Mouse (Mus musculus) embryonic facial prominence, embryonic 11.5 days (tissue): ENCODE measurements around the gene Tesk1. TPM values are rescaled to one million over a fixed set of nuclear protein-coding genes. Genes with fewer than 3 reads are reported as not detected.

ENCODE experiments used
- ATAC-seq: fragments of 200-750 bp; cut with Nextera tagmentation; replicated peaks from 2 replicates; pipeline ENCODE4 v1.8.0; 2017; ENCODE audit warnings: low read depth; ENCODE audit not compliant: insufficient number of reproducible peaks, low FRiP score, low TSS enrichment
- DNase-seq: peaks from one replicate; pipeline ENCODE4 v3.0.0-alpha.2; 2015; ENCODE audit warnings: low spot score
- H3K27ac ChIP-seq: fragments of 300-500 bp; sonication (generic); replicated peaks from 2 replicates; pipeline ENCODE4 v1.5.1; 2014; ENCODE audit warnings: mild to moderate bottlenecking, low read depth, low read length, control low read depth
- H3K27me3 ChIP-seq: fragments of 300-500 bp; sonication (generic); 2 replicates; pipeline ENCODE4 v1.6.1; 2014; ENCODE audit warnings: mild to moderate bottlenecking, low read length, moderate library complexity, mixed read lengths; ENCODE audit not compliant: control insufficient read depth, insufficient read depth
- H3K36me3 ChIP-seq: fragments of 300-500 bp; sonication (generic); replicated peaks from 2 replicates; pipeline ENCODE4 v1.6.1; 2014; ENCODE audit warnings: low read depth, mild to moderate bottlenecking, low read length, moderate library complexity, mixed read lengths; ENCODE audit not compliant: control insufficient read depth, insufficient read depth
- H3K4me1 ChIP-seq: fragments of 300-500 bp; sonication (generic); 2 replicates; pipeline ENCODE4 v1.6.1; 2014; ENCODE audit warnings: low read length, mixed read lengths; ENCODE audit not compliant: control insufficient read depth, insufficient read depth
- H3K4me2 ChIP-seq: fragments of 300-500 bp; sonication (generic); 2 replicates; pipeline ENCODE4 v1.6.1; 2014; ENCODE audit warnings: low read depth, mild to moderate bottlenecking, control low read depth, low read length, moderate library complexity
- H3K4me3 ChIP-seq: fragments of 300-500 bp; sonication (generic); 2 replicates; pipeline ENCODE4 v1.5.1; 2014; ENCODE audit warnings: low read depth, low read length, control low read depth
- H3K9ac ChIP-seq: fragments of 300-500 bp; sonication (generic); replicated peaks from 2 replicates; pipeline ENCODE4 v1.6.1; 2014; ENCODE audit warnings: mild to moderate bottlenecking, control low read depth, low read length
- H3K9me3 ChIP-seq: fragments of 300-500 bp; sonication (generic); replicated peaks from 2 replicates; pipeline ENCODE4 v1.6.1; 2016; ENCODE audit warnings: mild to moderate bottlenecking, low read length, inconsistent platforms, mixed read lengths; ENCODE audit not compliant: control insufficient read depth
- WGBS: fragments of 180-500 bp; shearing (Covaris S2); extraction: QIAGEN DNeasy Blood & Tissue Kit; methylation state at CpG from one replicate; pipeline ENCODE4 v1.1.7; 2014; 5-methylcytosine and 5-hydroxymethylcytosine counted together
- polyA plus RNA-seq: library from polyadenylated mRNA; unstranded; fragments of >200 nt; fragmentation: Nextera tagmentation; extraction: Ambion mirVana; gene quantifications from 2 replicates; pipeline ENCODE4 v1.2.1, GENCODE M21; 2014

The Tesk1 gene
- polyA plus RNA-seq, 1 experiment from 2014 or later: 8.2 TPM

- WGBS: 90% methylated on average over 6 of the region's 6 CpGs
- Histone ChIP-seq H3K4me1 (no peaks in the 10 kb centered on the region), H3K36me3 (no peaks in the 10 kb centered on the region), H3K27ac (no peak overlapping the region), H3K9me3 (no peaks in the 10 kb centered on the region), H3K4me3 (no peak overlapping the region), H3K27me3 (no peaks in the 10 kb centered on the region), H3K4me2 (no peak overlapping the region), H3K9ac (no peak overlapping the region)
- ATAC-seq (no peak), DNase-seq (no peak)
These were observed 24.2 kb downstream of the Tesk1 start for GRCm38 (mm10) chr4:43465935-43466334.

- H3K4me3 ChIP-seq: no peak overlapping the region
- 87% methylated on average over 7 of the region's 7 CpGs for WGBS
These were observed 25.1 kb downstream of the Tesk1 start for GRCm38 (mm10) chr4:43466872-43467271.

DNA sequence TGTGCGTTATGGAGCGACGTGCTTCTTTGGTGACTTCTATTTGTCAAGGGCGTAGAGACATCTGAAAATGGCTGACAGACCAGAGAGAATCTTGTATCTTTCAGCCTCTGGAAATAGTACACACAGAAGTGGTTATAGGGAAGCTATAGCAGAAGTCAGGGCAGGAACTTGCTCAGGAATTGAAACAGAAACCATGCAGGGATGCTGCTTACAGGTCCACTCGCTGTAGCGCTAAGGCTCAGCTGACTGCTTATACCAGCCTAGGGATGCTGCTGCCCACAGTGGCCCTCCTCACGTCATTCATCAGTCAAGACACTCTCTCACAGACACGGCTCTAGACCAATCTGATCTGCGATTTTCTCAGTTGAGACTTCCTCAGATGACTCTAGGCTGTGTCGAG lies 28.6 kb downstream of the Tesk1 start:
- ATAC-seq: no peak
- WGBS: 89% methylated on average over 10 of the region's 10 CpGs

More at GRCm38 (mm10) chr4:43466872-43467271, 25.1 kb downstream of the Tesk1 start:
- H3K9ac ChIP-seq: no peak overlapping the region
- H3K36me3 ChIP-seq: no peaks in the 10 kb centered on the region
- no peak for DNase-seq
- H3K27ac ChIP-seq: no peak overlapping the region
- no peaks in the 10 kb centered on the region for H3K27me3 ChIP-seq
- H3K4me1 ChIP-seq: no peaks in the 10 kb centered on the region
- ATAC-seq: no peak
- no peak overlapping the region for H3K4me2 ChIP-seq
- no peaks in the 10 kb centered on the region for H3K9me3 ChIP-seq

DNA sequence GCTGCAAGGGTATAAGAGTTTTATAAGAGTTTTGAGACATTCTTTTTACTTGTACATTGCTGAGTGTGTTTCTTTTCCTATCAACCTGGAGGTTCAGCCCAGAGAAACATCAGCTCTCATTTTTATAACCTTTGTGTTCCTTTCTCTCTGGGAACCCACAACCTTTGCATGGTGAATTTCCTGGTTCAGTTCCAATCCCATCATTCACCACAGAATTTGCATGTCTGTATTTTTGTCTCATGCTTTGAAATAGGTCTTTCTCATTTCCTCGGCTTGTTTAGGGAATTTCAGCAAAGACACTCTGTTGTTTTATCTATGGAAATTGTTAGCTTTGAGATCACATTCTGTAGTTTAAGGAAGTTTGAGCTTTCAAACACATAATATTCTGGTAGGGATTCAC lies 31.9 kb downstream of the Tesk1 start:
- Histone ChIP-seq H3K4me1 (no peaks in the 10 kb centered on the region), H3K9ac (no peak overlapping the region)
- 79% methylated on average over 1 of the region's 1 CpGs for WGBS

More for the DNA sequence above, 28.6 kb downstream of the Tesk1 start:
- Histone ChIP-seq H3K4me3 (no peak overlapping the region), H3K4me2 (no peak overlapping the region), H3K9me3 (no peaks in the 10 kb centered on the region), H3K36me3 (no peaks in the 10 kb centered on the region), H3K4me1 (no peaks in the 10 kb centered on the region), H3K27me3 (no peaks in the 10 kb centered on the region), H3K9ac (no peak overlapping the region), H3K27ac (no peak overlapping the region)
- DNase-seq: no peak

GRCm38 (mm10) chr4:43476604-43477003 lies 34.9 kb downstream of the Tesk1 start:
- Histone ChIP-seq H3K27me3 (no peaks in the 10 kb centered on the region), H3K36me3 (no peaks in the 10 kb centered on the region), H3K9ac (no peak overlapping the region), H3K4me3 (no peak overlapping the region), H3K27ac (no peak overlapping the region), H3K9me3 (no peaks in the 10 kb centered on the region), H3K4me2 (no peak overlapping the region), H3K4me1 (no peaks in the 10 kb centered on the region)
- WGBS: 88% methylated on average over 5 of the region's 6 CpGs
- no peak for ATAC-seq
- no peak for DNase-seq

More for the DNA sequence above, 31.9 kb downstream of the Tesk1 start:
- Histone ChIP-seq H3K9me3 (no peaks in the 10 kb centered on the region), H3K27ac (no peak overlapping the region), H3K4me2 (no peak overlapping the region), H3K4me3 (no peak overlapping the region), H3K36me3 (no peaks in the 10 kb centered on the region), H3K27me3 (no peaks in the 10 kb centered on the region)
- DNase-seq: no peak
- ATAC-seq: no peak

- H3K4me3 ChIP-seq: peak overlapping the region; percentile 10; the same call in 1 of the 2 replicates
These were observed 36.3 kb downstream of the Tesk1 start for GRCm38 (mm10) chr4:43477857-43478533.

GRCm38 (mm10) chr4:43478534-43478858 lies 36.8 kb downstream of the Tesk1 start:
- no peaks in the 10 kb centered on the region for H3K36me3 ChIP-seq
- H3K9me3 ChIP-seq: no peaks in the 10 kb centered on the region
- no peak overlapping the region for H3K27ac ChIP-seq
- ATAC-seq (no peak), DNase-seq (no peak)
- H3K27me3 ChIP-seq: no peaks in the 10 kb centered on the region
- peak overlapping the region; percentile 52 for H3K9ac ChIP-seq
- no peaks in the 10 kb centered on the region for H3K4me1 ChIP-seq
- whole genome bisulfite sequencing: 49% methylated on average over 8 of the region's 8 CpGs
- H3K4me2 ChIP-seq: peak overlapping the region; percentile 41
- H3K4me3 ChIP-seq: peak overlapping the region; percentile 10; the same call in 1 of the 2 replicates

More at GRCm38 (mm10) chr4:43477857-43478533, 36.3 kb downstream of the Tesk1 start:
- 13% methylated on average over 11 of the region's 11 CpGs for WGBS
- no peaks in the 10 kb centered on the region for H3K27me3 ChIP-seq
- H3K9me3 ChIP-seq: no peaks in the 10 kb centered on the region
- H3K27ac ChIP-seq: no peak overlapping the region
- no peaks in the 10 kb centered on the region for H3K36me3 ChIP-seq
- H3K4me2 ChIP-seq: peak overlapping the region; percentile 41
- H3K4me1 ChIP-seq: no peaks in the 10 kb centered on the region
- peak overlapping the region; percentile 52 for H3K9ac ChIP-seq
- peak; percentile 92 for ATAC-seq
- peak; percentile 94 for DNase-seq

DNA sequence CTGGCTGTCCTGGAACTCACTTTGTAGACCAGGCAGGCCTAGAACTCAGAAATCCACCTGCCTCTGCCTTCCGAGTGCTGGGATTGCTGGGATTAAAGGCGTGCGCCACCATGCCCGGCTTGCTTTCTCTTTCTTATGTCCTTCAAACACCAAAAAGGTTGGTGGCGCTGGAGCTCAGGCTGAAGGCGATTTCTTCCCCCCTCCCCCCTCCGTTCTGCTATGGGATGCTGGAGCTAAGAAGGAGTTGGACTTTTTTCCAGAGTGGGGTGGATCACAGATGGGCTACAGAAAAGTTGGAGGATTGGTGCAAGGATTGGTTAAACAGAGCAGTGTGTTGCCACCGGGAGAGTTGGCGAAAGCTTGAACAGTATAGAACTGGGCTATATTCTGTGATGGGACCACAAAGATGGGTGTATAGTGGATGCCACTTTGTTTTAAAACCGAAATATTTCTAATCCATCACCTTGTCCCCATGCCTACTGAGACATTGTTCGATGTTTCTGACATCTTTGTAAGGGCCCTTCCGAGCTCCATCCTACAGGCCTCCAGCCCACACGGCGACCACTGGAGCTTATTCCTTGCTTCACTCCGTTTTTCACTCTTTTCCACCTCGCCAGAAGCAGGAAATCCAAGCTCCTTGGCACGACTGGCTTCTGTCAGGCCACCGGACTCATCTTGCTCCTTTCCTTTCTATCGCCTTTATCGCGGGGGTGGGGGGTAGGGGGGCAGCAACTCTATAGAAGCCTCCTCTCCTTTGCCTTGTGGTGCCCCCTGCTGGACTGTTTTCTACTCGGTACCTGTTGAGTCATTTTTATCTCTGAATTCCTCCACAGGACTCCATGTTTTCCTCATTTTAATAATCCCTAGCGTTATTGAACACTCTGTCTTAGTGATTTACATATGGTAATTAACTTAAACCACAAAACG lies 37.4 kb downstream of the Tesk1 start:
- ATAC-seq (no peak), DNase-seq (peak; percentile 87)
- Histone ChIP-seq H3K36me3 (no peaks in the 10 kb centered on the region), H3K4me1 (no peaks in the 10 kb centered on the region), H3K4me3 (no peak overlapping the region), H3K9me3 (no peaks in the 10 kb centered on the region), H3K27me3 (no peaks in the 10 kb centered on the region), H3K27ac (no peak overlapping the region), H3K4me2 (peak overlapping the region; percentile 16; the same call in 1 of the 2 replicates), H3K9ac (no peak overlapping the region)
- 46% methylated on average over 24 of the region's 24 CpGs for WGBS
